Mouse (Mus musculus) midbrain, embryonic 12.5 days (tissue): Measurements from ENCODE around the gene Fry. TPM values are rescaled to one million over a fixed set of nuclear protein-coding genes. Genes with fewer than 3 reads are reported as not detected.

Experiments used
- ATAC-seq: fragments of 200-750 bp; cut with Nextera tagmentation; 2 replicates; pipeline ENCODE4 v1.8.0; 2017; ENCODE audit warnings: low read depth, moderate TSS enrichment, moderate library complexity; ENCODE audit not compliant: low FRiP score
- H3K27ac ChIP-seq: fragments of 300-500 bp; sonication (generic); replicated peaks from 2 replicates; pipeline ENCODE4 v1.5.1; 2016; ENCODE audit warnings: mild to moderate bottlenecking
- H3K27me3 ChIP-seq: fragments of 300-500 bp; sonication (generic); 2 replicates; pipeline ENCODE4 v1.6.1; 2016; ENCODE audit warnings: mild to moderate bottlenecking
- H3K36me3 ChIP-seq: fragments of 300-500 bp; sonication (generic); 2 replicates; pipeline ENCODE4 v1.6.1; 2016
- H3K4me1 ChIP-seq: fragments of 300-500 bp; sonication (generic); 2 replicates; pipeline ENCODE4 v1.6.1; 2016
- H3K4me2 ChIP-seq: fragments of 300-500 bp; sonication (generic); replicated peaks from 2 replicates; pipeline ENCODE4 v1.6.1; 2016; ENCODE audit warnings: mild to moderate bottlenecking, moderate library complexity
- H3K4me3 ChIP-seq: fragments of 300-500 bp; sonication (generic); 2 replicates; pipeline ENCODE4 v1.5.1; 2016; ENCODE audit warnings: mild to moderate bottlenecking
- H3K9ac ChIP-seq: fragments of 300-500 bp; sonication (generic); replicated peaks from 2 replicates; pipeline ENCODE4 v1.6.1; 2016; ENCODE audit warnings: mild to moderate bottlenecking, moderate library complexity
- H3K9me3 ChIP-seq: fragments of 300-500 bp; sonication (generic); 2 replicates; pipeline ENCODE4 v1.6.1; 2016; ENCODE audit warnings: mild to moderate bottlenecking
- WGBS: fragments of 180-500 bp; shearing (Covaris S2); methylation state at CpG from one replicate; pipeline ENCODE4 v1.1.7; 2016; 5-methylcytosine and 5-hydroxymethylcytosine counted together
- polyA plus RNA-seq: library from polyadenylated mRNA; unstranded; fragments of >200 nt; fragmentation: Nextera tagmentation; extraction: Ambion mirVana; gene quantifications from 2 replicates; pipeline ENCODE4 v1.2.1, GENCODE M21; 2016

The Fry gene
- polyA plus RNA-seq, 1 experiment from 2014 or later, result 18.2 TPM

GRCm38 (mm10) chr5:150457165-150457903, 338.9 kb downstream of the Fry start:
- Histone ChIP-seq H3K4me3 (no peak overlapping the region), H3K27me3 (no peaks in the 10 kb centered on the region), H3K4me2 (no peak overlapping the region), H3K36me3 (peaks cover 30% of the 10 kb centered on the region), H3K9me3 (peaks cover 6% of the 10 kb centered on the region; the same call in 1 of the 2 replicates), H3K9ac (no peak overlapping the region), H3K4me1 (no peaks in the 10 kb centered on the region), H3K27ac (no peak overlapping the region)
- WGBS, result 92% methylated on average over 17 of the region's 17 CpGs
- ATAC-seq, result no peak

- no peak overlapping the region for H3K4me2 ChIP-seq
- H3K27me3 ChIP-seq, result no peaks in the 10 kb centered on the region
- peaks cover 23% of the 10 kb centered on the region for H3K36me3 ChIP-seq
- peaks cover 6% of the 10 kb centered on the region; the same call in 1 of the 2 replicates for H3K9me3 ChIP-seq
- no peaks in the 10 kb centered on the region for H3K4me1 ChIP-seq
- H3K9ac ChIP-seq, result no peak overlapping the region
- no peak for ATAC-seq
- no peak overlapping the region for H3K27ac ChIP-seq
- H3K4me3 ChIP-seq, result no peak overlapping the region
- WGBS, result 76% methylated on average over 17 of the region's 17 CpGs
Observed at GRCm38 (mm10) chr5:150457904-150458739, 339.7 kb downstream of the Fry start.

DNA sequence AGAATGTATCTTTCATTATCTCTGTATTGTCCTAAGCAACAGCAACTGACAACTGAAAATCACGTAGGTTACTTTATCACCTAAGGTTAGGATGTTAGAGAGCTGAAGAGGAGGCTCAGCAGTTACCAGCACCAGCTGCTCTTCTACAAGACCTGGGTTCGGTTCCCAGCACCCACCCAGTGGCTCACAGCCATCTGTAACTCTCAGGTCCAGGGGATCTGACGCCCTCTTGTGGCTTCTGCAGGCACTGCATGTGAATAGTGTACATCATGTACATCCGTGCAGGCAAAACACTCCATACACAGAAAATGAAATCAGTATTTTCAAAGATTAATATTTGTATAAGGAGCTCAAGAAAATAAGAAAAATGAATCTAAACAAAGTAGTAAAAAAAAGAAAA, 341.4 kb downstream of the Fry start:
- no peak overlapping the region for H3K27ac ChIP-seq
- 72% methylated on average over 4 of the region's 4 CpGs for WGBS
- no peaks in the 10 kb centered on the region for H3K4me1 ChIP-seq

GRCm38 (mm10) chr5:150464721-150465120, 346.3 kb downstream of the Fry start:
- Histone ChIP-seq H3K9ac (no peak overlapping the region), H3K27ac (no peak overlapping the region), H3K4me2 (no peak overlapping the region), H3K9me3 (no peaks in the 10 kb centered on the region), H3K27me3 (no peaks in the 10 kb centered on the region), H3K4me3 (no peak overlapping the region), H3K36me3 (peaks cover 2% of the 10 kb centered on the region), H3K4me1 (no peaks in the 10 kb centered on the region)
- no peak for ATAC-seq
- WGBS, result 72% methylated on average over 3 of the region's 3 CpGs

More for the DNA sequence above, 341.4 kb downstream of the Fry start:
- Histone ChIP-seq H3K4me2 (no peak overlapping the region), H3K27me3 (no peaks in the 10 kb centered on the region), H3K36me3 (peaks cover 6% of the 10 kb centered on the region), H3K9me3 (no peaks in the 10 kb centered on the region), H3K4me3 (no peak overlapping the region), H3K9ac (no peak overlapping the region)
- ATAC-seq, result no peak

DNA sequence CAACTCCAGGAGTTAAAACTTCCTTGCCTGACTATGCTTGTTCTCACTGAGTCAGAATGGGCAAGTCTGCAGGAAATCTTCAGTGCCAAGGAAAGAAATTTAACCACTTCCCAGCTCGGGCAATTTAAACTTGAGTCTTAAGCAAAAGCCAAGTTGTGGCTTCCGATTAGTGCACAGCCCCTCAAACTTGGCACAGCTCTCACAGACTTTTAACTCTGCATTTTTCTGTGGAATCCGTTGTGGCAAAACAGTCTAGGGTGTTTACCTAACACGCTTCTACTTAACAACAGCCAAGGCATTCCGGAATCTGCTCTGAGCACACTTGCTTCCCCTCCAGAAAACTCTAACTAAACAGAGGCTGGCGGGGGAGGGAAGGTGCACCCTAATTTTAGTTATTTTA, 346.8 kb downstream of the Fry start:
- no peaks in the 10 kb centered on the region for H3K9me3 ChIP-seq
- H3K36me3 ChIP-seq, result peaks cover 4% of the 10 kb centered on the region; the same call in 1 of the 2 replicates
- no peak overlapping the region for H3K4me3 ChIP-seq
- no peaks in the 10 kb centered on the region for H3K4me1 ChIP-seq
- H3K4me2 ChIP-seq, result no peak overlapping the region
- H3K27ac ChIP-seq, result no peak overlapping the region
- WGBS, result 87% methylated on average over 6 of the region's 6 CpGs
- no peak for ATAC-seq
- H3K27me3 ChIP-seq, result no peaks in the 10 kb centered on the region
- no peak overlapping the region for H3K9ac ChIP-seq

DNA sequence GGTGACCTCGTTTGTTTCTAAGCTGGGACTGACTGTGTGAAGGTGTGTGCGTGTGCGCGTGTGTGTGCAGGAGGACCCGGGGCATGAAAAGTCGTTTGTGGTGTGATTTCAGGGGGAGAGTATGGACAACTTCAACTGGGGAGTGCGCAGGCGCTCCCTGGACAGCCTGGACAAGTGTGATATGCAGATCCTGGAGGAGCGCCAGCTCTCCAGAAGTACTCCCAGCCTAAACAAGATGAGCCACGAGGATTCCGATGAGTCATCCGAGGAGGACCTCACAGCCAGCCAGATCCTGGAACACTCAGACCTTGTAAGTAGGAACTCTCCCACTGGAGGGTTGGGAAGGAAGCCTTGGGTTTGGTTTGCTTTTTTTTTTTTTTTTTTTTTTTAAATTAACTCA, 347.7 kb downstream of the Fry start:
- no peak overlapping the region for H3K4me3 ChIP-seq
- H3K4me1 ChIP-seq, result no peaks in the 10 kb centered on the region
- H3K4me2 ChIP-seq, result no peak overlapping the region
- no peaks in the 10 kb centered on the region for H3K9me3 ChIP-seq
- H3K9ac ChIP-seq, result no peak overlapping the region
- WGBS, result 88% methylated on average over 12 of the region's 12 CpGs
- no peaks in the 10 kb centered on the region for H3K27me3 ChIP-seq
- ATAC-seq, result no peak
- H3K27ac ChIP-seq, result no peak overlapping the region
- peaks cover 4% of the 10 kb centered on the region; the same call in 1 of the 2 replicates for H3K36me3 ChIP-seq

- WGBS, result 74% methylated on average over 6 of the region's 6 CpGs
- Histone ChIP-seq H3K4me2 (no peak overlapping the region), H3K4me1 (no peaks in the 10 kb centered on the region), H3K36me3 (peaks cover 8% of the 10 kb centered on the region; the same call in 1 of the 2 replicates), H3K27ac (no peak overlapping the region), H3K9ac (no peak overlapping the region), H3K27me3 (no peaks in the 10 kb centered on the region), H3K4me3 (no peak overlapping the region), H3K9me3 (no peaks in the 10 kb centered on the region)
- no peak for ATAC-seq
Observed at GRCm38 (mm10) chr5:150468431-150468830, 350.0 kb downstream of the Fry start.

- Histone ChIP-seq H3K4me1 (no peaks in the 10 kb centered on the region), H3K27ac (no peak overlapping the region), H3K9ac (no peak overlapping the region), H3K4me2 (no peak overlapping the region), H3K4me3 (no peak overlapping the region), H3K36me3 (peaks cover 11% of the 10 kb centered on the region; the same call in 1 of the 2 replicates), H3K27me3 (no peaks in the 10 kb centered on the region), H3K9me3 (no peaks in the 10 kb centered on the region)
- no peak for ATAC-seq
- WGBS, result 74% methylated on average over 4 of the region's 4 CpGs
Observed at GRCm38 (mm10) chr5:150477364-150477763, 358.9 kb downstream of the Fry start.

DNA sequence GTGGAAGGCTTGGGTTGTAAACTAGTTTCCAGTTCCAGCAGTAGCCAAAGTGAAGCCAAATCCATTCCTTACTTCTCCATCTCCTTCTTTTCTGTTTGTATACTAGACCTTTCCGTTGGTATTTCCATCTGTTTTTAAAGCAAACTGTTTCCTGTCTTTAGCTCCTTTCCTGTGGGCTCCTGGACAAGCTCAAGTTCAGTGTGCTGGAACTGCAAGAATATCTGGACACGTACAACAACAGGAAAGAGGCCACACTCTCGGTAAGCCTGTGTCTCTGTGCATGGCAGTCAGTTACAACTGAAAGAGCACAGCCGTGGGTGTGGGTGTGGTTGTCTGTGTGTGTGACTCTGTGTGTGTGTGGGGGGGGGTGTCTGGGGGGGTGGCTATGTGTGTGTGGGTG, 360.2 kb downstream of the Fry start:
- no peaks in the 10 kb centered on the region for H3K9me3 ChIP-seq
- ATAC-seq, result no peak
- H3K9ac ChIP-seq, result no peak overlapping the region
- H3K4me3 ChIP-seq, result no peak overlapping the region
- no peaks in the 10 kb centered on the region for H3K4me1 ChIP-seq
- H3K27me3 ChIP-seq, result no peaks in the 10 kb centered on the region
- H3K4me2 ChIP-seq, result no peak overlapping the region
- WGBS, result 78% methylated on average over 4 of the region's 4 CpGs
- peaks cover 9% of the 10 kb centered on the region; the same call in 1 of the 2 replicates for H3K36me3 ChIP-seq
- H3K27ac ChIP-seq, result no peak overlapping the region

GRCm38 (mm10) chr5:150485198-150485597, 366.8 kb downstream of the Fry start:
- Histone ChIP-seq H3K4me1 (no peaks in the 10 kb centered on the region), H3K4me3 (no peak overlapping the region), H3K36me3 (peaks cover 6% of the 10 kb centered on the region; the same call in 1 of the 2 replicates), H3K9me3 (no peaks in the 10 kb centered on the region), H3K27me3 (no peaks in the 10 kb centered on the region), H3K9ac (no peak overlapping the region), H3K4me2 (no peak overlapping the region), H3K27ac (no peak overlapping the region)
- ATAC-seq, result no peak
- WGBS, result 73% methylated on average over 3 of the region's 3 CpGs

DNA sequence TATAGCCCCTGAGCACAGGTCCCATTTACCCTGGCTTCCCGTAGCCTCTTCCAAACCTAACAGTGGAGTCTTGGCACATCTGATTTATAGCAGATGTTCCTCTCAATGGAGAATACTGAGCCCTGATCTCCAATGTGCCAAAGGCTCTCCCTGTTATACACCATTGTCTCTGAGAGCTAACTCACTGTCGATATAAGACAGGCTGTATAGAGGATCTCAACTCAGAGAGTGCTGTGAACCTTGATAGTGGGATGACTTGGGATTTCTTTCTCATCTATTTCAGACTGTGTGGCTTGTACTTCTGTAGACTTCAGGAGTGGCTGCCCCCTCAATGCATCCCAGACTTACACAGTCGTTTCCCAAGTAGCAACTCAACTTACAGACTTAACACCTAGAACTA, 371.8 kb downstream of the Fry start:
- Histone ChIP-seq H3K36me3 (no peaks in the 10 kb centered on the region), H3K9me3 (no peaks in the 10 kb centered on the region), H3K4me3 (no peak overlapping the region), H3K9ac (no peak overlapping the region), H3K27me3 (no peaks in the 10 kb centered on the region), H3K27ac (no peak overlapping the region), H3K4me2 (no peak overlapping the region), H3K4me1 (no peaks in the 10 kb centered on the region)
- WGBS, result 86% methylated on average over 3 of the region's 3 CpGs
- ATAC-seq, result no peak

DNA sequence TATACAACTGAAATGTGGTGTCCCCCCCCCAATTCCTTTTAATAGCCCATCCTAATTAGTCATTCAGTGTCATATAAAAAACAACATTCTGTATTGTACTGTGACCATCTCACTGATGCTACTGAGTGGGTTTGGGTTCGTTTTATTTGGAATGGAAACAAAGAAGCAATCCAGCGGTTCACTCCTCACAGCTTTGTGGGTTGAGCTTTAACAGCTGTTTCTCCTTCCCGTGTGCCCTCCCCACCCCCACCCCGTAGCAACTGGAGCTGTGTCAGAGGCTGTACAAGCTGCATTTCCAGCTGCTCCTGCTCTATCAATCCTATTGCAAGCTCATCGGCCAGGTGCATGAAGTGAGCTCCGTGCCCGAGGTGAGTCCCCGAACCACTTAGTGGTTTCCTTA, 372.4 kb downstream of the Fry start:
- Histone ChIP-seq H3K36me3 (peaks cover 3% of the 10 kb centered on the region; the same call in 1 of the 2 replicates), H3K4me1 (no peaks in the 10 kb centered on the region), H3K27me3 (no peaks in the 10 kb centered on the region), H3K4me2 (no peak overlapping the region), H3K27ac (no peak overlapping the region), H3K9ac (no peak overlapping the region), H3K9me3 (no peaks in the 10 kb centered on the region), H3K4me3 (no peak overlapping the region)
- ATAC-seq, result no peak
- 79% methylated on average over 8 of the region's 8 CpGs for WGBS
